Mouse (Mus musculus) kidney, postnatal 14 days (tissue): Measurements from ENCODE around the gene Itpkc.
A peak's percentile ranks its signal among the peaks of the same experiment; 100 is the strongest.
"Not testable (repeated sequence)": the region's sequence is repeated elsewhere in the genome, so short reads cannot be mapped to it uniquely, and the experiment has no call there.

ENCODE experiments used
- DNase-seq: peaks from one replicate; pipeline ENCODE4 v3.0.0; 2022; ENCODE audit warnings: mixed read lengths

Itpkc gene

GRCm38 (mm10) chr7:27228281-27228821, at the start of gene Itpkc:
Gene Itpkc, minus strand, starts transcription at chr7:27228661.
- peak; percentile 95 for DNase-seq

GRCm38 (mm10) chr7:27277191-27277590, 48.7 kb upstream of the Itpkc start:
- no peak for DNase-seq

- no peak for DNase-seq
Observed at GRCm38 (mm10) chr7:27276021-27276420, 47.6 kb upstream of the Itpkc start.

- DNase-seq: no peak
Observed at GRCm38 (mm10) chr7:27274916-27275315, 46.5 kb upstream of the Itpkc start.

GRCm38 (mm10) chr7:27273739-27274351, 45.4 kb upstream of the Itpkc start:
- DNase-seq: no peak

GRCm38 (mm10) chr7:27271423-27271822, 43.0 kb upstream of the Itpkc start:
- no peak for DNase-seq

- no peak for DNase-seq
Observed at GRCm38 (mm10) chr7:27266515-27267128, 38.2 kb upstream of the Itpkc start.

- no peak for DNase-seq
Observed at GRCm38 (mm10) chr7:27264761-27265160, 36.3 kb upstream of the Itpkc start.

- DNase-seq: no peak
Observed at GRCm38 (mm10) chr7:27261888-27262287, 33.4 kb upstream of the Itpkc start.

- DNase-seq: no peak
Observed at GRCm38 (mm10) chr7:27260856-27261255, 32.4 kb upstream of the Itpkc start.

- no peak for DNase-seq
Observed at GRCm38 (mm10) chr7:27259771-27260170, 31.3 kb upstream of the Itpkc start.

GRCm38 (mm10) chr7:27259271-27259721, 30.8 kb upstream of the Itpkc start:
- DNase-seq: no peak

GRCm38 (mm10) chr7:27258205-27258899, 29.9 kb upstream of the Itpkc start, which contains the start of gene Numbl:
Gene Numbl, plus strand, starts transcription at chr7:27258433.
- DNase-seq: peak; percentile 96

- no peak for DNase-seq
Observed at GRCm38 (mm10) chr7:27257852-27258204, 29.4 kb upstream of the Itpkc start.

GRCm38 (mm10) chr7:27257046-27257851, 28.8 kb upstream of the Itpkc start:
- peak; percentile 60 for DNase-seq

- DNase-seq: peak; percentile 56
Observed at GRCm38 (mm10) chr7:27255721-27256120, 27.3 kb upstream of the Itpkc start.

GRCm38 (mm10) chr7:27251946-27252345, 23.5 kb upstream of the Itpkc start:
- DNase-seq: no peak

- no peak for DNase-seq
Observed at GRCm38 (mm10) chr7:27249928-27250327, 21.5 kb upstream of the Itpkc start.

GRCm38 (mm10) chr7:27249146-27249545, 20.7 kb upstream of the Itpkc start:
- DNase-seq: peak; percentile 33

- not testable (repeated sequence) for DNase-seq
Observed at GRCm38 (mm10) chr7:27244088-27244487, 15.6 kb upstream of the Itpkc start.

- DNase-seq: no peak
Observed at GRCm38 (mm10) chr7:27243211-27243610, 14.8 kb upstream of the Itpkc start.

- DNase-seq: no peak
Observed at GRCm38 (mm10) chr7:27238568-27238967, 10.1 kb upstream of the Itpkc start.

- DNase-seq: no peak
Observed at GRCm38 (mm10) chr7:27237527-27237926, 9.1 kb upstream of the Itpkc start.
